Mouse (Mus musculus): ENCODE measurements around the gene Ppm1l. TPM values are rescaled to one million over a fixed set of nuclear protein-coding genes. Genes with fewer than 3 reads are reported as not detected.
A peak's percentile ranks its signal among the peaks of the same experiment; 100 is the strongest.

The Ppm1l gene
- polyA plus RNA-seq, 1 experiment from 2014 or later = 5.6 TPM

DNA sequence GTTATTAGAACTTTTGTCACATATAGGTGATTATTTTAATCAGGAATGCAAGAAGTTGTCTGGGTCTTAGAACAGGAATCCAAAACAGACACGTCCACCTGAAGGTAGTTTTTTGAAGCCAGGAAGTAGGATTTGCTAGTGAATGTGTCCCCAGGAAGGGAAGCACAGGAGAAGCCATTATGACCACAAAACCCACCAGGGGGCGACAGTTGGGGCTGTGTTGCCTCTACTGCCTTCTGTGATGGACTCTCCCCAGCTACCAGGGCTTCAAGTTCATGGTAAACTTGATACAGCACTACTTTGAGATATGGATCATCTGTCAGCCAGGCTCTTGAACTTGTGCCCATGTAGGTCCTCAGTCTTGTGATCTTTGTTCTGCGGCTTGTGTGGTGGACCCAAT, 137.7 kb downstream of the Ppm1l start:
- H3K4me1 ChIP-seq (ENCODE audit: control insufficient read depth, insufficient read depth, low read length) = no peaks in the 10 kb centered on the region
- H3K36me3 ChIP-seq (ENCODE audit: control insufficient read depth, insufficient read depth, low read length) = no peaks in the 10 kb centered on the region
- no peak overlapping the region for H3K27ac ChIP-seq (ENCODE audit: low read depth, low read length)
- no peak overlapping the region for H3K4me2 ChIP-seq
- no peak overlapping the region for H3K4me3 ChIP-seq (ENCODE audit: low read depth, low read length)
- ATAC-seq (replicated peaks; ENCODE audit: insufficient number of reproducible peaks, low FRiP score, low TSS enrichment) = no peak
- WGBS (ENCODE audit: insufficient replicate concordance) = 75% methylated on average over 3 of the region's 3 CpGs
- no peaks in the 10 kb centered on the region for H3K27me3 ChIP-seq (ENCODE audit: control insufficient read depth, insufficient read depth, low read length)
- no peaks in the 10 kb centered on the region for H3K9me3 ChIP-seq (replicated peaks; ENCODE audit: control insufficient read depth, low read length)
- no peak overlapping the region for H3K9ac ChIP-seq (ENCODE audit: low read depth, low read length)

DNA sequence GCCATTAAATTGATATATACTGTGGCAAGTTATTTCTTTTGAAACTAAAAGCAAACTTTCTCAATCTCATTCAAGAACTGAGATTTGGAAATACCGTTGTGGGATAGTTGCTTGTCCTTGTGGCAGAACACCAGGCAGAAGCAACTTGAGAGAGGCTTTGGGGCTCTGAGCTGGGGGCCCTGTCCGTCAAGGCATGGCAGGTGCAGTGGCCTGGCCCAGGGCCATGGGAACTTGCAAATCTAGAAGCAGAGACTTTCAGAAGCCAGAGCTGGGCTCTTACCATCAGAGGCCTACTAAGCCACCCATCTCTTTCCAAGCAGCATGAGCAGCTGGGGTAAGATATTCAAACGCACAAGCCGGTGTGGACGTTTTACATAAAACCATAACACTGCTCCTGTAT, 139.4 kb downstream of the Ppm1l start:
- H3K36me3 ChIP-seq (ENCODE audit: control insufficient read depth, insufficient read depth, low read length) = no peaks in the 10 kb centered on the region
- H3K9ac ChIP-seq (ENCODE audit: low read depth, low read length) = no peak overlapping the region
- H3K4me3 ChIP-seq (ENCODE audit: low read depth, low read length) = no peak overlapping the region
- no peak overlapping the region for H3K4me2 ChIP-seq
- WGBS (ENCODE audit: insufficient replicate concordance) = 84% methylated on average over 5 of the region's 5 CpGs
- no peaks in the 10 kb centered on the region for H3K27me3 ChIP-seq (ENCODE audit: control insufficient read depth, insufficient read depth, low read length)
- no peaks in the 10 kb centered on the region for H3K4me1 ChIP-seq (ENCODE audit: control insufficient read depth, insufficient read depth, low read length)
- no peak for ATAC-seq (replicated peaks; ENCODE audit: insufficient number of reproducible peaks, low FRiP score, low TSS enrichment)
- no peak overlapping the region for H3K27ac ChIP-seq (ENCODE audit: low read depth, low read length)
- H3K9me3 ChIP-seq (replicated peaks; ENCODE audit: control insufficient read depth, low read length) = no peaks in the 10 kb centered on the region

DNA sequence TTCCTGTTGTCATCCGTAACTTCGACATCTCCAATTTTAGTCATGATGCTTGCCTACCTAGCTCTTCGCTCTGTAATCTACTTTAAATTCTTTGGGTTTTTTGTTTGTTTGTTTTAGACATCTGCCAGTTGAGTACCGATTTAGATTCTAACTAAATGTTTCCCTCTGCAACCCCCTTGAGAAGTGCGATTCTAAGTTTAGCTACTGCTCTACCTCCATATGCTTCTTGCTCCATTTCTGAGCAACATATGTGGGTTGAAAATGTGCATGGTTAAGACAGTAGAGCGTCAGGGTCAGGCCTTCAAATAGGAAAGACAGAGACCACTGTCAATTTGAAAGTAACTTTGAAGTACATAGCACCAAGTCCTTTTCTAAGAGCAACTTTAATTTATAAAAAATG, 142.1 kb downstream of the Ppm1l start:
- Histone ChIP-seq H3K9me3 (replicated peaks; ENCODE audit: control insufficient read depth, low read length) (no peaks in the 10 kb centered on the region), H3K4me3 (ENCODE audit: low read depth, low read length) (no peak overlapping the region), H3K9ac (ENCODE audit: low read depth, low read length) (no peak overlapping the region), H3K27me3 (ENCODE audit: control insufficient read depth, insufficient read depth, low read length) (no peaks in the 10 kb centered on the region), H3K36me3 (ENCODE audit: control insufficient read depth, insufficient read depth, low read length) (no peaks in the 10 kb centered on the region), H3K4me1 (ENCODE audit: control insufficient read depth, insufficient read depth, low read length) (no peaks in the 10 kb centered on the region), H3K27ac (ENCODE audit: low read depth, low read length) (no peak overlapping the region), H3K4me2 (no peak overlapping the region)
- 73% methylated on average over 6 of the region's 6 CpGs for WGBS (ENCODE audit: insufficient replicate concordance)
- no peak for ATAC-seq (replicated peaks; ENCODE audit: insufficient number of reproducible peaks, low FRiP score, low TSS enrichment)

DNA sequence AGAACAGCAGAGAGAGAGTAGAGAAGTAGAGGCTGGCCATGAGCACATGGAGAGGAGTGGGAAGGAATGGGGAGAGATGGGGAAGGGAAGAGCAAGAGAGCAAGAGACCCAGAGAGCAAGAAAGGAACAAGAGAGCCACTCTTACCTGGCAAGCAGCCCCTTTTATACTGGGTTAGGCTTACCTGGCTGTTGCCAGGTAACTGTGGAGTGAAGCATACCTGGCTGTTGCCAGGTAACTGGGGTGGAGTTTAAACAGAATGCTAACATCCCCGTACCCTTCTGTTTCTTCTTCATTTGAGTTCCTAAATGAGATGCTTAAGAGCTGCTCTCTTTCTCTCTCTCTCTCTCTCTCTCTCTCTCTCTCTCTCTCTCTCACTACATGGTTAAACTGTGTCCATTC, 145.3 kb downstream of the Ppm1l start:
- H3K27ac ChIP-seq (ENCODE audit: low read depth, low read length) = no peak overlapping the region
- H3K4me1 ChIP-seq (ENCODE audit: control insufficient read depth, insufficient read depth, low read length) = no peaks in the 10 kb centered on the region
- H3K9me3 ChIP-seq (replicated peaks; ENCODE audit: control insufficient read depth, low read length) = no peaks in the 10 kb centered on the region
- H3K36me3 ChIP-seq (ENCODE audit: control insufficient read depth, insufficient read depth, low read length) = no peaks in the 10 kb centered on the region
- no peaks in the 10 kb centered on the region for H3K27me3 ChIP-seq (ENCODE audit: control insufficient read depth, insufficient read depth, low read length)
- 67% methylated on average over 1 of the region's 1 CpGs for WGBS (ENCODE audit: insufficient replicate concordance)
- H3K4me2 ChIP-seq = no peak overlapping the region
- ATAC-seq (replicated peaks; ENCODE audit: insufficient number of reproducible peaks, low FRiP score, low TSS enrichment) = no peak
- no peak overlapping the region for H3K4me3 ChIP-seq (ENCODE audit: low read depth, low read length)
- no peak overlapping the region for H3K9ac ChIP-seq (ENCODE audit: low read depth, low read length)

DNA sequence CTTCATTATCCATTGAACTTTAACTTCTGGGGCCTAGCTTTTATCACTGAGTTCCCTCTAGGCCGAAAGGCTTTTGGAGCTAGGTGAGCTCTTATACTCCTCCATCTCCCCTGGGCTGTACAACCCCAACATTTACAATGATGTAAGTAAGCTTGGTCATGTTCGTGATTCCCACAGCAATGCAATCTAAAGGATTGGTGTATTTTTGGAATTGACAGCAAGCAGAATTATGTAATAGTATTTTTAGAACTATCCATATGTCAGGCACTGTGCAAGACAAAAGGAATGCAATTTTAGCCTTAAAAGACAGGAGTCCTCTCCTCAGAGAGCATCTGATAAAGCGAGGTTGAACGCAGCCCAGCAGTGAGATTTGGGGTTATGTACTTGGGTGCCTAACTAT, 149.1 kb downstream of the Ppm1l start:
- no peaks in the 10 kb centered on the region for H3K9me3 ChIP-seq (replicated peaks; ENCODE audit: control insufficient read depth, low read length)
- no peaks in the 10 kb centered on the region for H3K36me3 ChIP-seq (ENCODE audit: control insufficient read depth, insufficient read depth, low read length)
- no peak overlapping the region for H3K4me3 ChIP-seq (ENCODE audit: low read depth, low read length)
- no peak for ATAC-seq (replicated peaks; ENCODE audit: insufficient number of reproducible peaks, low FRiP score, low TSS enrichment)
- no peaks in the 10 kb centered on the region for H3K27me3 ChIP-seq (ENCODE audit: control insufficient read depth, insufficient read depth, low read length)
- peaks cover 23% of the 10 kb centered on the region for H3K4me1 ChIP-seq (ENCODE audit: control insufficient read depth, insufficient read depth, low read length)
- 84% methylated on average over 4 of the region's 4 CpGs for WGBS (ENCODE audit: insufficient replicate concordance)
- H3K4me2 ChIP-seq = no peak overlapping the region
- no peak overlapping the region for H3K9ac ChIP-seq (ENCODE audit: low read depth, low read length)
- H3K27ac ChIP-seq (ENCODE audit: low read depth, low read length) = no peak overlapping the region

DNA sequence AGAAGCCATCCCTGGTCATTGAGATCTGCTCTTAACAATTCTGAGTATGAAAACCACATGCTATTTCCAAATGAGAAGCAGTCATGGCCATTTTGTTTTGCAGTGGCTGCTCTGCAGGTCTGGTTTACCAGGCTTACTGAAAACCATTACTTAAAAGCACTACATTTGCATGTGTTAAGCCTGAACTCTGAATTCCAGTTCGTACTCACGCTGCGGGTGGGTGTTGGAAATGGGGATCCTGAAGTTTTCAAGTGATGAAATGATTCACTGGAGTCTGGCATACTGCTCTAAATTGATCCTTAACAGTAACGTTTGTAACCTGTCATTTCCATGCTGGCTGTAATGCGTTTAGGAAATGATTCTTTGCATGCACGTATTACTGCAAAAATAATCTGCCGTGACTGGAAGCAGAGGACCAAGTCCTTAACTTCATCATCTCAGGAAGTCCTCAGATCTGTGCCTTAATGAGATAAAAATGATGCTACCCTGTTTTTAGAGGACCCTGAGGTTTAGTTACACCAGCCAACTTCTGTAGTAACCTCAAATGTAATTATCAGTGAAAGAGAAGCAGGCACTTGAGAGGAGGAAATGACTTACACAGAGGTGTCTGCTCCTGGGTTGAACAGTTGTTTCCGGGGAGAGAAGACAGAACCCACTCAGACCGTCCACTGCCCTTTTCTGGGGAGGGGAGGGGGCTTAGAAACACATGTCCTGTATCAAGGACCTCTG, 151.8 kb downstream of the Ppm1l start:
- WGBS (ENCODE audit: insufficient replicate concordance) = 32% methylated on average over 9 of the region's 9 CpGs
- Histone ChIP-seq H3K27ac (ENCODE audit: low read depth, low read length) (no peak overlapping the region), H3K36me3 (ENCODE audit: control insufficient read depth, insufficient read depth, low read length) (no peaks in the 10 kb centered on the region), H3K4me3 (ENCODE audit: low read depth, low read length) (no peak overlapping the region), H3K4me1 (ENCODE audit: control insufficient read depth, insufficient read depth, low read length) (peaks cover 23% of the 10 kb centered on the region), H3K4me2 (no peak overlapping the region), H3K27me3 (ENCODE audit: control insufficient read depth, insufficient read depth, low read length) (no peaks in the 10 kb centered on the region), H3K9me3 (replicated peaks; ENCODE audit: control insufficient read depth, low read length) (no peaks in the 10 kb centered on the region), H3K9ac (ENCODE audit: low read depth, low read length) (no peak overlapping the region)
- no peak for ATAC-seq (replicated peaks; ENCODE audit: insufficient number of reproducible peaks, low FRiP score, low TSS enrichment)

DNA sequence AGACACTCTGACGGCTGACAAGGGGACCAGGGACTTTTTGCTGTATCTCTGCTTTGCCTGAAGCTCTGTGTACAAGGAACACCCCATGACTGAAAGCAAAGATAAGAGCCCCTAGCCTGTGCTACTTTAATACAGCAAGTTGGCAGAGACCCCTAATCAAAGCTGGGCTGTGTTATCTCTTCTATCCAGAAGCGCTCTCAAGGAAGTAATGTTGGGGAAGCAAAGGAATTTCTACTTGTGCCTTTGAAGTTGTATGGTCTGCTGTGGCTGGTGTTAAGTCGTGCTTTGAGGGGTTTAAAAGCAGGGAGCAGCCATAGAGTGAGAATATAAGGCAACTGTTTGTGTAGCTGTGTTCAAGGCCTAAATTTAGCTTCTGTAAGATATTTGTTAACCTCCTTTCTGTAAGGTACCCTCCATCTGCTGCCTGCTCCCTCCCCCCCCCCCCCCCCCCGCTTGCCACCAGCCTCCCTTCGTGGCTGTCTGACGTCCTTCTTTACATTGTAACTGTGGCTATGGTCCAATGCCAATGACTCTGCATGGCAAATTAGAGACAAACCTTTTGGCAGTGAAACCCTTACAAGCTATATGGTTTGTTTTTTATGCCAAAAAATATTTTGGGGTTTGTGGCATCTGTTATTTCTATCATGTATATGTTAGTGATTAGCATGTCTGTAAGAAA, 152.9 kb downstream of the Ppm1l start:
- 0 out of 2 replicates have a peak, but pooled peaks have one; percentile 55 for ATAC-seq (replicated peaks; ENCODE audit: insufficient number of reproducible peaks, low FRiP score, low TSS enrichment)
- Histone ChIP-seq H3K27ac (ENCODE audit: low read depth, low read length) (0 out of 2 replicates have a peak overlapping the region, but pooled peaks have one; percentile 41), H3K9me3 (replicated peaks; ENCODE audit: control insufficient read depth, low read length) (no peaks in the 10 kb centered on the region), H3K4me3 (ENCODE audit: low read depth, low read length) (no peak overlapping the region), H3K4me2 (peak overlapping the region; percentile 14; the same call in 1 of the 2 replicates), H3K36me3 (ENCODE audit: control insufficient read depth, insufficient read depth, low read length) (no peaks in the 10 kb centered on the region), H3K9ac (ENCODE audit: low read depth, low read length) (no peak overlapping the region), H3K4me1 (ENCODE audit: control insufficient read depth, insufficient read depth, low read length) (peaks cover 23% of the 10 kb centered on the region), H3K27me3 (ENCODE audit: control insufficient read depth, insufficient read depth, low read length) (no peaks in the 10 kb centered on the region)
- 20% methylated on average over 5 of the region's 6 CpGs for WGBS (ENCODE audit: insufficient replicate concordance)

DNA sequence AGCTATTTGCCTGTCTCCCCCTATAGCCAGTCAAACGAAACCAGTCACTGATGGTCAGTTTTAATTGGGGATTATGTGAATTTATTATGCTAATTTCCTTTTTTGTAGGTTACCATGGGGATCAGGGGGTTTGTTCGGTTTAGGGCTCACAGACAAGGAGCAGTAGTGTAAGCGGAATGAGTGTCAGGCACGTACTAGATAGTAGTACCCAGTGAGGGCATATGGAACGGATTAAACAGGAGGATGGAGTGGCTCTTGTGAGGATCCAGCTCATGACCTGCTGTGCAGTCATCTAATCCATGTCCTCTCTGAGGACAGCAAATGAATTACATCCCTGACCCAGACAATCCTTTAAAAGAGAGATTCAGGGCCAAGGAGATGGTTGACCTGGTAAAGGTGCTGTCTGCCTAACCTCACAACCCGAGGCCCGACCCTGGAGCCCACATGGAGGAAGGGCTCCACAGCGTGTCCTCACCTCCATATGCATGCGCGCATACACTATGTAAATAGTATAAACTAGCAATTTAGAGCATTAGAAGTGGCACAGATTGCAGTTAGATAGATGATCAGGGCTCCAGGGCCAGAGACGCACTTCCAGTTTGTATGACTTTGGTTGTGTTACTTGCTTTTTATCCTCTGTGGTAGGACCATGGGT, 153.6 kb downstream of the Ppm1l start:
- no peaks in the 10 kb centered on the region for H3K36me3 ChIP-seq (ENCODE audit: control insufficient read depth, insufficient read depth, low read length)
- 74% methylated on average over 11 of the region's 11 CpGs for whole genome bisulfite sequencing (ENCODE audit: insufficient replicate concordance)
- H3K4me2 ChIP-seq = peak overlapping the region; percentile 14; the same call in 1 of the 2 replicates
- ATAC-seq (replicated peaks; ENCODE audit: insufficient number of reproducible peaks, low FRiP score, low TSS enrichment) = no peak
- no peak overlapping the region for H3K4me3 ChIP-seq (ENCODE audit: low read depth, low read length)
- no peaks in the 10 kb centered on the region for H3K9me3 ChIP-seq (replicated peaks; ENCODE audit: control insufficient read depth, low read length)
- no peak overlapping the region for H3K27ac ChIP-seq (ENCODE audit: low read depth, low read length)
- H3K9ac ChIP-seq (ENCODE audit: low read depth, low read length) = no peak overlapping the region
- no peaks in the 10 kb centered on the region for H3K27me3 ChIP-seq (ENCODE audit: control insufficient read depth, insufficient read depth, low read length)
- H3K4me1 ChIP-seq (ENCODE audit: control insufficient read depth, insufficient read depth, low read length) = peaks cover 23% of the 10 kb centered on the region
